In genomic region chr13:51379596-51379995, GRCm38 (mm10) we compare ENCODE assay signal across 10 mouse cellular contexts. TPM values are rescaled to one million over a fixed set of nuclear protein-coding genes. Genes with fewer than 3 reads are reported as not detected.
DNase-seq lines count a peak whose midpoint lies in the region; ATAC-seq lines count a peak whose summit lies in the region.
"Had no signal": no experiment of that assay in that cellular context is flagged by ENCODE, and none has a peak within 500 bp of the region (broad histone marks: within the 10 kb centered on the region; RNA-seq: fewer than 3 reads in every experiment).

No protein-coding gene starts in this region.

- H3K4me1 ChIP-seq in kidney, embryonic 14.5 days (ENCODE audit: control insufficient read depth, insufficient read depth, low read length), result peaks cover 22% of the 10 kb centered on the region; the same call in 1 of the 2 replicates

- no peak overlapping the region for H3K9ac ChIP-seq in kidney, embryonic 14.5 days (ENCODE audit: low read depth, low read length)

- no peaks in the 10 kb centered on the region for H3K27me3 ChIP-seq in kidney, embryonic 14.5 days (ENCODE audit: control insufficient read depth, insufficient read depth, low read length)
- H3K27me3 ChIP-seq: Patski had no signal

- 5% methylated on average over 6 of the region's 6 CpGs for WGBS in kidney, embryonic 14.5 days

- H3K36me3 ChIP-seq in kidney, embryonic 14.5 days (ENCODE audit: control insufficient read depth, insufficient read depth, low read length), result no peaks in the 10 kb centered on the region

- H3K27ac ChIP-seq in kidney, embryonic 14.5 days (ENCODE audit: low read depth, low read length), result peak overlapping the region; percentile 65
- H3K27ac ChIP-seq: gastrocnemius, adult 2 months had no signal

- no peak overlapping the region for H3K4me2 ChIP-seq in kidney, embryonic 14.5 days (replicated peaks; ENCODE audit: low read depth, low read length)

- ATAC-seq in kidney, embryonic 14.5 days (ENCODE audit: low FRiP score, low TSS enrichment), result no peak
- ATAC-seq: Patski had no signal

- peak; percentile 25 for DNase-seq in adrenal gland, adult 2 months
- DNase-seq in adrenal gland, adult 8-10 months, result no peak
- DNase-seq in kidney, adult 18-20 months, result no peak
- peak; percentile 31 for DNase-seq in ES-CJ7 (ENCODE audit: low read depth, low spot score)
- DNase-seq in hindlimb bud, embryonic 11.5 days (ENCODE audit: extremely low spot score, low read depth, low spot score), result peak; percentile 66
- no peak for DNase-seq in thymus, postnatal 14 days
- no peak for DNase-seq in ovary, postnatal 10 days (ENCODE audit: low spot score)
- DNase-seq: gastrocnemius, adult 2 months had no signal

- no peaks in the 10 kb centered on the region for H3K9me3 ChIP-seq in kidney, embryonic 14.5 days (ENCODE audit: control insufficient read depth, low read length)

- no peak overlapping the region for H3K4me3 ChIP-seq in kidney, embryonic 14.5 days (ENCODE audit: low read length)
- H3K4me3 ChIP-seq: gastrocnemius, adult 2 months had no signal

RNA-seq across cellular contexts. Expression of gene S1pr3, which starts 28.8 kb away (rescaled TPM):
- 10 to 100 TPM; 13.3 to 24.5 TPM for total RNA-seq in adrenal gland, adult 2 months (2021)
- 6.3 and 6.6 TPM in 2 replicates for polyA plus RNA-seq in adrenal gland, adult 2 months (2012; rRNA removed)
- 10 to 100 TPM; 11.2 to 20.9 (median 14.8) TPM for total RNA-seq in adrenal gland, adult 8-10 months (2022)
- 24.9 and 51.9 TPM in 2 replicates for polyA plus RNA-seq in kidney, embryonic 14.5 days (2014; fragmentation: Nextera tagmentation; extraction: Ambion mirVana)

Comparison
In these comparisons a context has a peak if more than half of its experiments do, and no peak if none do; other contexts are left out.
1. DNase-seq: peak in adrenal gland, adult 2 months (single experiment), ES-CJ7 (single experiment) and hindlimb bud, embryonic 11.5 days (single experiment); none in adrenal gland, adult 8-10 months (single experiment), kidney, adult 18-20 months (single experiment), thymus, postnatal 14 days (single experiment) and ovary, postnatal 10 days (single experiment).